Mouse (Mus musculus): ENCODE data around the gene Rxfp3. TPM values are rescaled to one million over a fixed set of nuclear protein-coding genes. Genes with fewer than 3 reads are reported as not detected.

Rxfp3 gene
- 0.03 and 0.10 TPM in 2 replicates for polyA plus RNA-seq (2012; rRNA removed)

- DNase-seq (ENCODE audit: low spot score) = no peak
Observed at GRCm38 (mm10) chr15:11037711-11038110, at the start of gene Rxfp3. Gene Rxfp3 (minus strand): TSS chr15:11037991.

- no peak for DNase-seq (ENCODE audit: low spot score)
Observed at GRCm38 (mm10) chr15:11084993-11085365, 47.2 kb upstream of the Rxfp3 start.

- DNase-seq (ENCODE audit: low spot score) = no peak
Observed at GRCm38 (mm10) chr15:11084241-11084992, 46.6 kb upstream of the Rxfp3 start.

GRCm38 (mm10) chr15:11083678-11084077 lies 45.9 kb upstream of the Rxfp3 start:
- DNase-seq (ENCODE audit: low spot score) = no peak

- no peak for DNase-seq (ENCODE audit: low spot score)
Observed at GRCm38 (mm10) chr15:11082961-11083569, 45.3 kb upstream of the Rxfp3 start.

GRCm38 (mm10) chr15:11075726-11076361 lies 38.1 kb upstream of the Rxfp3 start:
- no peak for DNase-seq (ENCODE audit: low spot score)

GRCm38 (mm10) chr15:11067891-11068290 lies 30.1 kb upstream of the Rxfp3 start:
- no peak for DNase-seq (ENCODE audit: low spot score)

- no peak for DNase-seq (ENCODE audit: low spot score)
Observed at GRCm38 (mm10) chr15:11066299-11066698, 28.5 kb upstream of the Rxfp3 start.

GRCm38 (mm10) chr15:11065528-11066171 lies 27.9 kb upstream of the Rxfp3 start:
- DNase-seq (ENCODE audit: low spot score) = no peak

GRCm38 (mm10) chr15:11064558-11065411 lies 27.0 kb upstream of the Rxfp3 start, which contains the start of gene Adamts12:
Gene Adamts12 (plus strand): TSS chr15:11064790.
- peak; percentile 32 for DNase-seq (ENCODE audit: low spot score)

GRCm38 (mm10) chr15:11064160-11064557 lies 26.4 kb upstream of the Rxfp3 start:
- DNase-seq (ENCODE audit: low spot score) = no peak

- DNase-seq (ENCODE audit: low spot score) = no peak
Observed at GRCm38 (mm10) chr15:11062903-11063302, 25.1 kb upstream of the Rxfp3 start.

- no peak for DNase-seq (ENCODE audit: low spot score)
Observed at GRCm38 (mm10) chr15:11054440-11055080, 16.8 kb upstream of the Rxfp3 start.

GRCm38 (mm10) chr15:11053678-11054439 lies 16.1 kb upstream of the Rxfp3 start:
- no peak for DNase-seq (ENCODE audit: low spot score)

- DNase-seq (ENCODE audit: low spot score) = no peak
Observed at GRCm38 (mm10) chr15:11042828-11043227, 5.0 kb upstream of the Rxfp3 start.

- DNase-seq (ENCODE audit: low spot score) = no peak
Observed at GRCm38 (mm10) chr15:11041229-11041628, 3.4 kb upstream of the Rxfp3 start.

- DNase-seq (ENCODE audit: low spot score) = no peak
Observed at GRCm38 (mm10) chr15:11040067-11040466, 2.3 kb upstream of the Rxfp3 start.

GRCm38 (mm10) chr15:11038476-11038875 lies 685 bp upstream of the Rxfp3 start:
- DNase-seq (ENCODE audit: low spot score) = no peak

- DNase-seq (ENCODE audit: low spot score) = no peak
Observed at GRCm38 (mm10) chr15:11037376-11037695, 455 bp downstream of the Rxfp3 start.
